In the genomic region with DNA sequence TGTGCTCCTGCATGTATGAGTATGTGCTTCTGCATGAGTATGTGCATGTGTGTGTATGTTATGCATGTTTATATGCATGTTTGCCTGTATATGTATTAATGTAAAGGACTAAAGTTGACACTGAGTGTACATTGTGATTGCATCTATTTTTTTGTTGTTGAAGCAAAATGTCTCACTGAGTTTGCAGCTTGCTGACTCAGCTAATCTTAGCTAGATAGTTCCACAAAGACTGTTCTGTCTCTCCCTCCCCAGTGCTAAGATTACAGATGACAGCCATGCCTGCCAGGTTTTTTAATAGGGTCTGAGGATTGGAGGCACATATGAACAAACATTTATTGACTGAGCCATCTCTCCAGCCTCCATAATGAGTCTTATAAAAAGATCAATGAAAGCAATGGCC, we compare ENCODE assay signal across 2 mouse cellular contexts.
TF ChIP-seq lines count a peak whose summit lies in the region.

No protein-coding gene starts in this region.

TF ChIP-seq in CH12.LX, 34 proteins besides CTCF, POLR2A, EP300 and RAD21 (continued from another document):
- no peak for TF ChIP-seq ZKSCAN1 (IDR thresholded peaks at IDR 0.05; ENCODE audit: borderline replicate concordance, low read depth, low read length)
- TF ChIP-seq ETS1 (conservative IDR thresholded peaks at IDR 0.05; ENCODE audit: low read depth, low read length), result no peak
TF ChIP-seq in CH12.LX: peak in this region for 1.

TF ChIP-seq in ES-E14, 5 proteins besides CTCF, POLR2A, EP300 and RAD21 (continued from another document):
- TF ChIP-seq CHD2 (IDR thresholded peaks at IDR 0.05; ENCODE audit: low read depth, low read length), result no peak
- TF ChIP-seq MAFK (IDR thresholded peaks at IDR 0.05; ENCODE audit: insufficient read depth, low read depth, low read length), result peak; percentile 79
